Mouse (Mus musculus): ENCODE results near the gene Fndc9. TPM values are rescaled to one million over a fixed set of nuclear protein-coding genes. Genes with fewer than 3 reads are reported as not detected.

Gene Fndc9
- polyA plus RNA-seq, 1 experiment, result 0.39 TPM

DNA sequence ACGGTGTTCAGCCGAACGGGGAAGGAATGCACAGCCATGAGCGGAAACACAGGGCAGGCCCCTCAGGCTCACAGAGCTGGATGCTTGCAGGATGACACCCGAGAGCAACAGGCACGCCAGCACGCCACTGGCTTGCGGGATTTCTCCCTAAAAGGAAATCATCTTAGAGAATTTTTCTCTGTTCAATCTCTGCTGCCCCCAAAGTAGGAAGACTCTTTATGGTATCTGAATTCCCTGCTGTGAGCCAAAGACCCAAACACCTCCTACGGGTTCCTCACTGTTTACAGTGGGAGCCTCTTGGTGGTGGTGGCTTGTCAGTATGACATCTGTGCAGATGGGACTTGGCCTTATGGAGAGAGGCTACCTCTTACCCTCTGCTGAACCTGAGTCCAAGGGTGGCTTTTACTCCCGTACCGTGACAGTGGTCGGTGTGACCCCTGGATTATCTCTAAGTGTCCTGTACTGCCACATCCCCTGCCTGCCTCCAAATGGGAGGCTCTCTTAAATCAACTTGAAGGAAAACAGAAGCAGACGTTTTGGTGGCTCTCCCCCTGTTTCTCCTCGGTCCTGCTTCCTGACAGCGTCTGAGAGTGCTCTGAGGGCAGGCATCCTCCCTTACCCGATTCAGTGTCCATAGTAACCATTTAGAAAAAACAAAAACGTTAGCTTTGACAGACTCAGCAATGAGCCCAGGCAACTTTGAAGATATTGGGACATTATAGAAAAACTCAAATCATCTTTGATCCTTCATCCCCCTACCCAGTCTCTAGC lies 29.5 kb upstream of the Fndc9 start:
- Histone ChIP-seq H3K4me3 (replicated peaks; ENCODE audit: insufficient read depth, low read depth, low read length) (no peak overlapping the region), H3K4me1 (ENCODE audit: control insufficient read depth, insufficient read depth, low read length) (peaks cover under 1% of the 10 kb centered on the region; the same call in 1 of the 2 replicates), H3K27ac (ENCODE audit: insufficient read depth, low read length) (no peak overlapping the region), H3K27me3 (ENCODE audit: control insufficient read depth, insufficient read depth, low read length) (no peaks in the 10 kb centered on the region)
- no peak for DNase-seq
- TF ChIP-seq CTCF (IDR thresholded peaks at IDR 0.05; ENCODE audit: borderline replicate concordance, insufficient read depth, low read depth, low read length), result no peak
- TF ChIP-seq POLR2A (IDR thresholded peaks at IDR 0.05; ENCODE audit: borderline replicate concordance, insufficient read depth, low read length), result no peak
- 70% methylated on average over 17 of the region's 17 CpGs for WGBS

DNA sequence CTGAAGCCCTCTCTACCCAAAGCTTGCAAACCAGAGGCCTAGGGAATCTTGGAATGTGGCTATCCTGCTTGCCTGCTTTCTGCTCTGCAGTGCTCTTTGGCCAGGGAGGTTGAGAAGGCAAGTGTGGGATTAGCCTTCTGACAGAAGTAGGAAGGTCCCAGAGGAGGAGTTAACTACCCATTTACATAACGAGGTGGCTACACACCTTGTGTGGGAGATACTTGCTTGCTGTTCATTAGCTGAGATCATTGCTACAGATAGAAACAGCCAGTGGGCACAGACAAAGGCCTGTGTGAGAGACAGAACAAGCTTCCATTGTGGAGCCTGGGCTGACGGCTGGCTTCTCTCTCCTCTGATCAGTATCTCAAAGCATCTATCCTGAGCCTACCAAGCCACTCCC lies 25.4 kb upstream of the Fndc9 start:
- TF ChIP-seq POLR2A (IDR thresholded peaks at IDR 0.05; ENCODE audit: borderline replicate concordance, insufficient read depth, low read length) (no peak), CTCF (IDR thresholded peaks at IDR 0.05; ENCODE audit: borderline replicate concordance, insufficient read depth, low read depth, low read length) (no peak)
- H3K4me1 ChIP-seq (ENCODE audit: control insufficient read depth, insufficient read depth, low read length), result no peaks in the 10 kb centered on the region
- no peak overlapping the region for H3K27ac ChIP-seq (ENCODE audit: insufficient read depth, low read length)
- no peaks in the 10 kb centered on the region for H3K27me3 ChIP-seq (ENCODE audit: control insufficient read depth, insufficient read depth, low read length)
- no peak for DNase-seq
- no peak overlapping the region for H3K4me3 ChIP-seq (replicated peaks; ENCODE audit: insufficient read depth, low read depth, low read length)
- WGBS, result 58% methylated on average over 2 of the region's 2 CpGs

DNA sequence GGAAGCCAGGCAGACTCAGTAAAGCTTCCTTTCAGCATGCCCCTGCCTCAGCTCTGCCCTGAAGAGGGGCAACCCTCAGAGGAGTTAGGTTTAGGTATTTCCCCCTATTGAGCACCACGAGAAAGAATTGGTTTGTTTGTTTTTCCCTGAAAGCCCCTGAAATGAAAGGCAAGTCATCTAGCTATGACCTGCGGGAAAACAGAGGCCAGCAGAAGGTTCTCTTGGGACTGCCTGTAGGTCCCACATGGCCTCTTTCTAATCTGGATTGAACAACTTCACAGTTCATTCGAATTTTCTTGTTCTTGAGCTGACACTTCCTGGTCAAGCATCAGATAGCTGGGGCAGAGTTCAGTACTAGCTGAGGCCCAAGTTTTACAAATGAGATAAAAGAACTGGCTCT lies 23.5 kb upstream of the Fndc9 start:
- Histone ChIP-seq H3K4me3 (replicated peaks; ENCODE audit: insufficient read depth, low read depth, low read length) (no peak overlapping the region), H3K27me3 (ENCODE audit: control insufficient read depth, insufficient read depth, low read length) (no peaks in the 10 kb centered on the region), H3K27ac (ENCODE audit: insufficient read depth, low read length) (no peak overlapping the region), H3K4me1 (ENCODE audit: control insufficient read depth, insufficient read depth, low read length) (0 out of 2 replicates have a peak, but pooled peaks cover 3% of the 10 kb centered on the region)
- no peak for TF ChIP-seq POLR2A (IDR thresholded peaks at IDR 0.05; ENCODE audit: borderline replicate concordance, insufficient read depth, low read length)
- no peak for TF ChIP-seq CTCF (IDR thresholded peaks at IDR 0.05; ENCODE audit: borderline replicate concordance, insufficient read depth, low read depth, low read length)
- DNase-seq, result no peak
- 34% methylated on average over 3 of the region's 3 CpGs for WGBS

DNA sequence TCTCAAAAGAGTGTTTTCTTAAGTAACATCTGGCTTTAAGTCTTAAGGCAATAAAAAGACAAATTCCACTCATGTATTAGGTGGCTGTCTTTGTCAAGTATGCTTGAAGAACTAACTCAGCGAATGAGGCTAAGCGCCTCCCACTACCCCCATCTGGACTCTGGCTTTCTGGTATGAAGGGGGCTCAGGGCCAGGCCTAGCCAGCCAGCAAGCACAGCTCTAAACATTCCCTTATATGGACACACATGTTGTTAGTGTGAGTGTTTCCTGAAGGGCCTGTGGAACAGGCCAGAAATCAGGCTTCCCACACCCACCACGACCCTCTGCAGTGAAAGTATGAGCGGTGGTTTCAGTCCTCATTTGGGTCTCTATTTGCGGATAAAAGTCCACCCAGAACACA lies 21.5 kb upstream of the Fndc9 start:
- TF ChIP-seq CTCF (IDR thresholded peaks at IDR 0.05; ENCODE audit: borderline replicate concordance, insufficient read depth, low read depth, low read length), result no peak
- TF ChIP-seq POLR2A (IDR thresholded peaks at IDR 0.05; ENCODE audit: borderline replicate concordance, insufficient read depth, low read length), result no peak
- H3K27ac ChIP-seq (ENCODE audit: insufficient read depth, low read length), result no peak overlapping the region
- no peaks in the 10 kb centered on the region for H3K27me3 ChIP-seq (ENCODE audit: control insufficient read depth, insufficient read depth, low read length)
- H3K4me3 ChIP-seq (replicated peaks; ENCODE audit: insufficient read depth, low read depth, low read length), result no peak overlapping the region
- 0 out of 2 replicates have a peak, but pooled peaks cover 3% of the 10 kb centered on the region for H3K4me1 ChIP-seq (ENCODE audit: control insufficient read depth, insufficient read depth, low read length)
- 71% methylated on average over 5 of the region's 5 CpGs for WGBS
- DNase-seq, result no peak

DNA sequence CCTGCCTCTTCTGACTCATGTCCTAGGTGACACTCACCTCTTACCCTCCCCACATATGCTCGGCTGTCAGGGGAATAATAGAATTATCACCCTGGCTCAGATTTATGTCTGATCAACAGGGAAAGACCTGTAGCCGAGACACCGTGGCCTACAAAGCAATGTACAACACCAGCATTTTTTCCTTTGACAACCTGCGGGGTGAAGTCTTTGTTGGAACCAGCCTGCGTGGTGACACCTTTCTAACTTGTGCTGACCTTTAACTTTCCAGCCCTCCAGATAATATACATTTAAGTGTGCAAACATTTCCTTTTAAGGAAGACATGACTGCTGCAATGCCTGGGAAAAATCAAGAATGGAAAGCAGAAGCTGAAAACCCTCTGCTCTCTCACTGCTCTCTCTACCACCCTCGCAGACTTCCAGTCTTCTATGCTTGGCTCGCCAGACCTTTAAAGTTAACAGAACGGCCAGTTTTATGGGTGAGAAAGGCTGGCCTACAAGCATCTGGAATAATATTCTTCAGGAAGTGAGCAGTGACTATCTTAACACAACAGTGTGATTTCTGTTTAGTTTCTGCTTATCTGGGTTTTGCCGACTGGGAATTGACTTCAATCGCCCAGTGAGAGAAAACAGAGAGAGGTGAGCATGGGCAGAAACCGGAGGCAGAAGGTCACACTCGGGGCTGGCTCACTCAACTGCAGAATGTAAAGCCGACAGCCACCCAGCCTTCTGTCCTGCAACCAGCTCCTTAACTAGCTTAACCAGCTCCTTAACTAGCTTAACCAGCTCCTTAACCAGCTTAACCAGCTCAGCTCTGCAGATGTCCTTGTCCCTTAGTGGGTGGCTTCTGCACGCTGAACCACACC lies 20.7 kb upstream of the Fndc9 start:
- no peak for DNase-seq
- no peak overlapping the region for H3K4me3 ChIP-seq (replicated peaks; ENCODE audit: insufficient read depth, low read depth, low read length)
- H3K27ac ChIP-seq (ENCODE audit: insufficient read depth, low read length), result no peak overlapping the region
- H3K4me1 ChIP-seq (ENCODE audit: control insufficient read depth, insufficient read depth, low read length), result peaks cover 3% of the 10 kb centered on the region; the same call in 1 of the 2 replicates
- no peaks in the 10 kb centered on the region for H3K27me3 ChIP-seq (ENCODE audit: control insufficient read depth, insufficient read depth, low read length)
- TF ChIP-seq POLR2A (IDR thresholded peaks at IDR 0.05; ENCODE audit: borderline replicate concordance, insufficient read depth, low read length), result no peak
- no peak for TF ChIP-seq CTCF (IDR thresholded peaks at IDR 0.05; ENCODE audit: borderline replicate concordance, insufficient read depth, low read depth, low read length)
- 75% methylated on average over 14 of the region's 14 CpGs for WGBS

DNA sequence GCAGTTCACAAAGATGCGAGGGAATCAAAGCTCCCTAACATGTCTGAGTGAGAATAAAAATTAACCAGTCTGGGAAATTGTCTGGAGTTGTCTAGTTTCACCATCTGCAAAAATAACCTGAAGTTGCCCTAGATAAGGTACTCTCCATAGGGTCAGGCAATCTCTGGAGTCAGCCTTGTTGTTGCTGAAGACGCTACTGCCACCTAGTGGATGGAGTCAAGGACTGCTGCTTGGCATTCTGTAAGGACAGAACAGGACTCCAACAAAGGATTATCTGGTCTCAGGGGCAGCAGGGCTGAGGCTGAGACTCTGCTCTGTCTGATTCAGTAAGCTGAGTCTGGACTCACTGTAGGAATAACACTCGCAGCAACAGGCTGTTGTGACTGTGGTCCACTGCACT lies 20.0 kb upstream of the Fndc9 start:
- peaks cover 3% of the 10 kb centered on the region; the same call in 1 of the 2 replicates for H3K4me1 ChIP-seq (ENCODE audit: control insufficient read depth, insufficient read depth, low read length)
- TF ChIP-seq CTCF (IDR thresholded peaks at IDR 0.05; ENCODE audit: borderline replicate concordance, insufficient read depth, low read depth, low read length) (peak; percentile 98), POLR2A (IDR thresholded peaks at IDR 0.05; ENCODE audit: borderline replicate concordance, insufficient read depth, low read length) (no peak)
- H3K27me3 ChIP-seq (ENCODE audit: control insufficient read depth, insufficient read depth, low read length), result no peaks in the 10 kb centered on the region
- no peak overlapping the region for H3K27ac ChIP-seq (ENCODE audit: insufficient read depth, low read length)
- DNase-seq, result peak; percentile 61 to 72
- WGBS, result 19% methylated on average over 3 of the region's 3 CpGs
- H3K4me3 ChIP-seq (replicated peaks; ENCODE audit: insufficient read depth, low read depth, low read length), result no peak overlapping the region

DNA sequence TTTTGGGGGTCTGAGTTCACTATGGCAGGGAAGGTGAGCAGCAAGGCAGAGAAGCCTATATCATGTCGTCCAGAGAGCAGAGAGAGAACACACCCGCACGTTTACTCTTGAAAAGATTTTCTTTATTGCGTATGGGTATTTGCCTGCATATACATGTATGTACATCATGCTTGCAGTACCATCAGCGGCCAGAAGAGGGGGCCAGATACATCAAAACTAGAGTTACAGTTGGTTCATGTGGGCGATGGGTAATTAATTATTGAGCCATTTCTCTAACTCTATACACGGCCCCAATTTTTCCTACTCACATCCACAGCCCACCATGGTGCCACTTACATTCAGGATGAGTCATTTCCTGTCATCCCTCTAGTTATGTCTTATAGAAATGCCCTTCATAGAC lies 18.7 kb upstream of the Fndc9 start:
- Histone ChIP-seq H3K4me1 (ENCODE audit: control insufficient read depth, insufficient read depth, low read length) (peaks cover 3% of the 10 kb centered on the region; the same call in 1 of the 2 replicates), H3K27me3 (ENCODE audit: control insufficient read depth, insufficient read depth, low read length) (no peaks in the 10 kb centered on the region), H3K4me3 (replicated peaks; ENCODE audit: insufficient read depth, low read depth, low read length) (no peak overlapping the region), H3K27ac (ENCODE audit: insufficient read depth, low read length) (no peak overlapping the region)
- DNase-seq, result no peak
- 74% methylated on average over 7 of the region's 7 CpGs for WGBS
- TF ChIP-seq POLR2A (IDR thresholded peaks at IDR 0.05; ENCODE audit: borderline replicate concordance, insufficient read depth, low read length), result no peak
- peak; percentile 35; the same call in 1 of the 2 replicates for TF ChIP-seq CTCF (IDR thresholded peaks at IDR 0.05; ENCODE audit: borderline replicate concordance, insufficient read depth, low read depth, low read length)
